Mouse (Mus musculus): Measurements from ENCODE around the gene Tdg. TPM values are rescaled to one million over a fixed set of nuclear protein-coding genes. Genes with fewer than 3 reads are reported as not detected.

Gene Tdg
- polyA plus RNA-seq, 1 experiment from 2014 or later, result 147 TPM

- no peaks in the 10 kb centered on the region for H3K9me3 ChIP-seq (replicated peaks; ENCODE audit: control insufficient read depth, low read length, poor library complexity, severe bottlenecking)
- ATAC-seq, result no peak
- WGBS, result 83% methylated on average over 7 of the region's 7 CpGs
- H3K36me3 ChIP-seq (ENCODE audit: control insufficient read depth, insufficient read depth, low read length), result peaks cover 6% of the 10 kb centered on the region; the same call in 1 of the 2 replicates
- peak overlapping the region; percentile 87 for H3K4me2 ChIP-seq (ENCODE audit: low read length)
- H3K4me3 ChIP-seq (ENCODE audit: low read depth, low read length), result peak overlapping the region; percentile 50
- peaks cover 22% of the 10 kb centered on the region for H3K4me1 ChIP-seq (ENCODE audit: control insufficient read depth, insufficient read depth, low read length)
- no peak overlapping the region; the same call in 1 of the 2 replicates for H3K9ac ChIP-seq (ENCODE audit: low read depth, low read length)
- H3K27me3 ChIP-seq (ENCODE audit: control insufficient read depth, insufficient read depth, low read depth, low read length), result no peaks in the 10 kb centered on the region
- no peak overlapping the region for H3K27ac ChIP-seq (ENCODE audit: low read length)
Measured at GRCm38 (mm10) chr10:82631133-82631532, 1.5 kb downstream of the Tdg start.

GRCm38 (mm10) chr10:82632496-82633280, 3.1 kb downstream of the Tdg start:
- ATAC-seq, result no peak
- no peak overlapping the region for H3K27ac ChIP-seq (ENCODE audit: low read length)
- 97% methylated on average over 12 of the region's 12 CpGs for WGBS
- H3K4me2 ChIP-seq (ENCODE audit: low read length), result no peak overlapping the region
- no peaks in the 10 kb centered on the region for H3K9me3 ChIP-seq (replicated peaks; ENCODE audit: control insufficient read depth, low read length, poor library complexity, severe bottlenecking)
- peaks cover 22% of the 10 kb centered on the region for H3K4me1 ChIP-seq (ENCODE audit: control insufficient read depth, insufficient read depth, low read length)
- no peak overlapping the region for H3K9ac ChIP-seq (ENCODE audit: low read depth, low read length)
- peaks cover 11% of the 10 kb centered on the region; the same call in 1 of the 2 replicates for H3K36me3 ChIP-seq (ENCODE audit: control insufficient read depth, insufficient read depth, low read length)
- H3K4me3 ChIP-seq (ENCODE audit: low read depth, low read length), result no peak overlapping the region
- H3K27me3 ChIP-seq (ENCODE audit: control insufficient read depth, insufficient read depth, low read depth, low read length), result no peaks in the 10 kb centered on the region

- WGBS, result over 99% methylated on average over 7 of the region's 7 CpGs
- H3K27ac ChIP-seq (ENCODE audit: low read length), result no peak overlapping the region
- H3K27me3 ChIP-seq (ENCODE audit: control insufficient read depth, insufficient read depth, low read depth, low read length), result no peaks in the 10 kb centered on the region
- no peak for ATAC-seq
- H3K36me3 ChIP-seq (ENCODE audit: control insufficient read depth, insufficient read depth, low read length), result peaks cover 15% of the 10 kb centered on the region
- H3K4me3 ChIP-seq (ENCODE audit: low read depth, low read length), result no peak overlapping the region
- peaks cover 15% of the 10 kb centered on the region for H3K4me1 ChIP-seq (ENCODE audit: control insufficient read depth, insufficient read depth, low read length)
- H3K9ac ChIP-seq (ENCODE audit: low read depth, low read length), result no peak overlapping the region
- no peak overlapping the region for H3K4me2 ChIP-seq (ENCODE audit: low read length)
- no peaks in the 10 kb centered on the region for H3K9me3 ChIP-seq (replicated peaks; ENCODE audit: control insufficient read depth, low read length, poor library complexity, severe bottlenecking)
Measured at GRCm38 (mm10) chr10:82634348-82634747, 4.7 kb downstream of the Tdg start.

GRCm38 (mm10) chr10:82636321-82636720, 6.7 kb downstream of the Tdg start:
- Histone ChIP-seq H3K9ac (ENCODE audit: low read depth, low read length) (no peak overlapping the region), H3K36me3 (ENCODE audit: control insufficient read depth, insufficient read depth, low read length) (peaks cover 28% of the 10 kb centered on the region), H3K4me1 (ENCODE audit: control insufficient read depth, insufficient read depth, low read length) (peaks cover 5% of the 10 kb centered on the region), H3K9me3 (replicated peaks; ENCODE audit: control insufficient read depth, low read length, poor library complexity, severe bottlenecking) (no peaks in the 10 kb centered on the region), H3K4me2 (ENCODE audit: low read length) (no peak overlapping the region), H3K4me3 (ENCODE audit: low read depth, low read length) (no peak overlapping the region), H3K27ac (ENCODE audit: low read length) (no peak overlapping the region), H3K27me3 (ENCODE audit: control insufficient read depth, insufficient read depth, low read depth, low read length) (no peaks in the 10 kb centered on the region)
- ATAC-seq, result no peak
- 97% methylated on average over 3 of the region's 3 CpGs for WGBS

DNA sequence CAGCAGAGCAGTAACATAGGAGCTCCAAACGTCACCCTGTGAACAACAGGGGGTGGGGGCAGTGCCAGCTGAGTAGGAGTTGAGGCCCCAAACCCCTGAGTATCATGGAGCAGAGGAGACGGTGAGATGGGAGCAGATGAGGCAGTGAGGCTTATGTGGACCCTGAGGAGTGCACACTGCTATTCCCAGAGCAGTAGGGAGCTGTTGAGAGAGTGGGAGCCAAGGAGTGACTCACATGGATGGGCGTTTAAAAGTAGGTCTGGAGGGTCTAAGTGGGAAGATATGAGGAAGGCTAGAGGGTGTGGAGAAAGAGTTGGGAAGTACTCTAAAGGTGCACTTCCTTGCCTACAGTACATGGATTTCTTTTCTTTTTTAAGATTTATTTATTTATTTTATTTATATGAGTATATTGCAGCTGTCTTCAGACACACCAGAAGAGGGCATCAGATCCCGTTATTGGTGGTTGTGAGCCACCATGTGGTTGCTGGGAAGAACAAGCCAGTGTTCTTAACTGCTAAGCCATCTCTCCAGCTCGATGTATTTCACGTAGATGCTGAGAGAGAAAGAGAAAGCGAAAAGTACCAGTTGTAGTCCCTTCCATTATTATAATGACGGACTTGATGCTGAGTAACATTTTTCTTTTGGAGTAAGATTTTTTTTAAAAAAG, 9.5 kb downstream of the Tdg start:
- no peak for ATAC-seq
- H3K36me3 ChIP-seq (ENCODE audit: control insufficient read depth, insufficient read depth, low read length), result peaks cover 31% of the 10 kb centered on the region

DNA sequence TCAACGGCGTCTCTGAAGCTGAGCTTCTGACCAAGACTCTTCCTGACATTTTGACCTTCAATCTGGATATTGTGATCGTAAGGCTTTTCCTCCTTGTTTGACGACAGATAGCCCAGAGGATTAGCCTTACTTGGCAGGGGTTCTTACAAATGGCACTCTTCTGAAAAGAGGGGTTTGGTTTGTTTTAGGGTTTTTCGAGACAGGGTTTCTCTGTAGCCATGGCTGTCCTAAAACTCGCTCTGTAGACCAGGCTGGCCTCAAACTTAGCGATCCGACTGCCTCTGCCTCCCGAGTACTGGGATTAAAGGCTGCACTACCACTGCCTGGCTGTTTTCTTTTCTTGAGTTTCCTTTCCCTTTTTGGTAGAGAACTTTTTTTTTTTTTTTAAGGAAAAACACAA, 11.9 kb downstream of the Tdg start:
- H3K4me3 ChIP-seq (ENCODE audit: low read depth, low read length), result no peak overlapping the region
- H3K4me1 ChIP-seq (ENCODE audit: control insufficient read depth, insufficient read depth, low read length), result no peaks in the 10 kb centered on the region
- no peak overlapping the region for H3K9ac ChIP-seq (ENCODE audit: low read depth, low read length)
- no peak overlapping the region for H3K4me2 ChIP-seq (ENCODE audit: low read length)
- H3K27me3 ChIP-seq (ENCODE audit: control insufficient read depth, insufficient read depth, low read depth, low read length), result no peaks in the 10 kb centered on the region
- no peak overlapping the region for H3K27ac ChIP-seq (ENCODE audit: low read length)
- no peaks in the 10 kb centered on the region for H3K9me3 ChIP-seq (replicated peaks; ENCODE audit: control insufficient read depth, low read length, poor library complexity, severe bottlenecking)
- ATAC-seq, result no peak
- 88% methylated on average over 9 of the region's 9 CpGs for WGBS
- peaks cover 43% of the 10 kb centered on the region for H3K36me3 ChIP-seq (ENCODE audit: control insufficient read depth, insufficient read depth, low read length)

More for the DNA sequence above, 9.5 kb downstream of the Tdg start:
- Histone ChIP-seq H3K9ac (ENCODE audit: low read depth, low read length) (no peak overlapping the region), H3K27ac (ENCODE audit: low read length) (no peak overlapping the region), H3K4me3 (ENCODE audit: low read depth, low read length) (no peak overlapping the region), H3K9me3 (replicated peaks; ENCODE audit: control insufficient read depth, low read length, poor library complexity, severe bottlenecking) (no peaks in the 10 kb centered on the region), H3K27me3 (ENCODE audit: control insufficient read depth, insufficient read depth, low read depth, low read length) (no peaks in the 10 kb centered on the region), H3K4me1 (ENCODE audit: control insufficient read depth, insufficient read depth, low read length) (no peaks in the 10 kb centered on the region), H3K4me2 (ENCODE audit: low read length) (no peak overlapping the region)
- 90% methylated on average over 8 of the region's 8 CpGs for whole genome bisulfite sequencing

DNA sequence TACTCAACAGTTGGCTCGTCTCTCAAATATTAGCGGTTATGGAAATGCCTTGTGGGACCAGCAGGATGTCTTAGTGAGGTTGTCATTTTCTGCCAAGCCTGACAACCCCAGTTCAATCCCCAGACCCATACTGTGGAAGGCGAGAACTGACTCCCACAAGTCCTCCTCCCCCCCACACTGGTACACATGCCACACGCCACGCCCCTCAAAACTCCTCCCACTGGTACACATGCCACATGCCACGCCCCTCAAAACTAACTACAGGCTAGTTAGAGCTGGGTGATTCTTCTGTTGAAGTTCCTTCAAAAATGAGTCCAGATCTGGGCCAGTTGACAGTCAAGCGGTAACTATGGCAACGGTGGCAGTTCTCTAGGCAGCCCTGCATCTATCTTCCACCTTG, 16.5 kb downstream of the Tdg start:
- WGBS, result 92% methylated on average over 8 of the region's 8 CpGs
- Histone ChIP-seq H3K9ac (ENCODE audit: low read depth, low read length) (no peak overlapping the region), H3K27me3 (ENCODE audit: control insufficient read depth, insufficient read depth, low read depth, low read length) (no peaks in the 10 kb centered on the region), H3K4me1 (ENCODE audit: control insufficient read depth, insufficient read depth, low read length) (no peaks in the 10 kb centered on the region), H3K4me3 (ENCODE audit: low read depth, low read length) (no peak overlapping the region), H3K27ac (ENCODE audit: low read length) (no peak overlapping the region), H3K36me3 (ENCODE audit: control insufficient read depth, insufficient read depth, low read length) (peaks cover 36% of the 10 kb centered on the region), H3K9me3 (replicated peaks; ENCODE audit: control insufficient read depth, low read length, poor library complexity, severe bottlenecking) (no peaks in the 10 kb centered on the region), H3K4me2 (ENCODE audit: low read length) (no peak overlapping the region)
- ATAC-seq, result no peak

GRCm38 (mm10) chr10:82647205-82647811, 17.7 kb downstream of the Tdg start:
- Histone ChIP-seq H3K4me2 (ENCODE audit: low read length) (no peak overlapping the region), H3K27ac (ENCODE audit: low read length) (no peak overlapping the region), H3K9ac (ENCODE audit: low read depth, low read length) (no peak overlapping the region), H3K36me3 (ENCODE audit: control insufficient read depth, insufficient read depth, low read length) (peaks cover 30% of the 10 kb centered on the region), H3K4me3 (ENCODE audit: low read depth, low read length) (no peak overlapping the region), H3K27me3 (ENCODE audit: control insufficient read depth, insufficient read depth, low read depth, low read length) (no peaks in the 10 kb centered on the region), H3K9me3 (replicated peaks; ENCODE audit: control insufficient read depth, low read length, poor library complexity, severe bottlenecking) (no peaks in the 10 kb centered on the region), H3K4me1 (ENCODE audit: control insufficient read depth, insufficient read depth, low read length) (no peaks in the 10 kb centered on the region)
- 92% methylated on average over 17 of the region's 17 CpGs for WGBS
- no peak for ATAC-seq

- Histone ChIP-seq H3K4me1 (ENCODE audit: control insufficient read depth, insufficient read depth, low read length) (no peaks in the 10 kb centered on the region), H3K27me3 (ENCODE audit: control insufficient read depth, insufficient read depth, low read depth, low read length) (no peaks in the 10 kb centered on the region), H3K9me3 (replicated peaks; ENCODE audit: control insufficient read depth, low read length, poor library complexity, severe bottlenecking) (no peaks in the 10 kb centered on the region), H3K27ac (ENCODE audit: low read length) (no peak overlapping the region), H3K4me2 (ENCODE audit: low read length) (no peak overlapping the region), H3K9ac (ENCODE audit: low read depth, low read length) (no peak overlapping the region), H3K4me3 (ENCODE audit: low read depth, low read length) (no peak overlapping the region), H3K36me3 (ENCODE audit: control insufficient read depth, insufficient read depth, low read length) (peaks cover 20% of the 10 kb centered on the region)
- no peak for ATAC-seq
- WGBS, result 95% methylated on average over 5 of the region's 5 CpGs
Measured at GRCm38 (mm10) chr10:82651221-82651620, 21.6 kb downstream of the Tdg start.

Measured in midbrain, embryonic 16.5 days (tissue).